Mouse (Mus musculus): ENCODE data around the gene Scnn1a. TPM values are rescaled to one million over a fixed set of nuclear protein-coding genes. Genes with fewer than 3 reads are reported as not detected.
"Not testable (repeated sequence)": the region's sequence is repeated elsewhere in the genome, so short reads cannot be mapped to it uniquely, and the experiment has no call there.

Scnn1a gene
- polyA plus RNA-seq, 1 experiment from 2014 or later, result 3.2 TPM

- H3K4me2 ChIP-seq (ENCODE audit: low read depth, low read length), result 0 out of 2 replicates have a peak overlapping the region, but pooled peaks have one; percentile 20
- ATAC-seq (ENCODE audit: low read depth) (no peak), DNase-seq (ENCODE audit: low spot score) (peak; percentile 45)
- H3K27ac ChIP-seq (replicated peaks; ENCODE audit: low read depth, low read length), result peak overlapping the region; percentile 48
- H3K4me1 ChIP-seq (ENCODE audit: control insufficient read depth, insufficient read depth, low read length), result no peaks in the 10 kb centered on the region
- H3K36me3 ChIP-seq (ENCODE audit: control insufficient read depth, insufficient read depth, low read length), result peaks cover 6% of the 10 kb centered on the region
- H3K27me3 ChIP-seq (replicated peaks; ENCODE audit: control insufficient read depth, insufficient read depth, low read length), result no peaks in the 10 kb centered on the region
- H3K4me3 ChIP-seq (ENCODE audit: low read depth, low read length), result no peak overlapping the region
- no peaks in the 10 kb centered on the region for H3K9me3 ChIP-seq (ENCODE audit: control insufficient read depth, low read length)
- WGBS, result 64% methylated on average over 24 of the region's 24 CpGs
- H3K9ac ChIP-seq (ENCODE audit: low read depth, low read length), result no peak overlapping the region
Measured at GRCm38 (mm10) chr6:125302231-125302982, 18.1 kb upstream of the Scnn1a start.

GRCm38 (mm10) chr6:125303242-125303641, 17.2 kb upstream of the Scnn1a start:
- Histone ChIP-seq H3K9ac (ENCODE audit: low read depth, low read length) (no peak overlapping the region), H3K36me3 (ENCODE audit: control insufficient read depth, insufficient read depth, low read length) (peaks cover 9% of the 10 kb centered on the region), H3K27me3 (replicated peaks; ENCODE audit: control insufficient read depth, insufficient read depth, low read length) (no peaks in the 10 kb centered on the region), H3K9me3 (ENCODE audit: control insufficient read depth, low read length) (no peaks in the 10 kb centered on the region), H3K4me2 (ENCODE audit: low read depth, low read length) (no peak overlapping the region), H3K4me3 (ENCODE audit: low read depth, low read length) (no peak overlapping the region), H3K27ac (replicated peaks; ENCODE audit: low read depth, low read length) (no peak overlapping the region), H3K4me1 (ENCODE audit: control insufficient read depth, insufficient read depth, low read length) (no peaks in the 10 kb centered on the region)
- WGBS, result 72% methylated on average over 4 of the region's 4 CpGs
- no peak for DNase-seq (ENCODE audit: low spot score)
- ATAC-seq (ENCODE audit: low read depth), result no peak

- not testable (repeated sequence) for H3K4me3 ChIP-seq (ENCODE audit: low read depth, low read length); H3K9ac ChIP-seq (ENCODE audit: low read depth, low read length); H3K27me3 ChIP-seq (replicated peaks; ENCODE audit: control insufficient read depth, insufficient read depth, low read length); H3K4me2 ChIP-seq (ENCODE audit: low read depth, low read length); DNase-seq (ENCODE audit: low spot score); H3K4me1 ChIP-seq (ENCODE audit: control insufficient read depth, insufficient read depth, low read length); H3K27ac ChIP-seq (replicated peaks; ENCODE audit: low read depth, low read length); H3K36me3 ChIP-seq (ENCODE audit: control insufficient read depth, insufficient read depth, low read length); ATAC-seq (ENCODE audit: low read depth); H3K9me3 ChIP-seq (ENCODE audit: control insufficient read depth, low read length)
- 85% methylated on average over 7 of the region's 7 CpGs for WGBS
Measured at GRCm38 (mm10) chr6:125304408-125304807, 16.1 kb upstream of the Scnn1a start.

GRCm38 (mm10) chr6:125305465-125305864, 15.0 kb upstream of the Scnn1a start:
- WGBS, result 74% methylated on average over 6 of the region's 6 CpGs
- ATAC-seq (ENCODE audit: low read depth), result no peak
- Histone ChIP-seq H3K9ac (ENCODE audit: low read depth, low read length) (no peak overlapping the region), H3K9me3 (ENCODE audit: control insufficient read depth, low read length) (no peaks in the 10 kb centered on the region), H3K4me3 (ENCODE audit: low read depth, low read length) (no peak overlapping the region), H3K27me3 (replicated peaks; ENCODE audit: control insufficient read depth, insufficient read depth, low read length) (no peaks in the 10 kb centered on the region), H3K4me2 (ENCODE audit: low read depth, low read length) (no peak overlapping the region), H3K27ac (replicated peaks; ENCODE audit: low read depth, low read length) (no peak overlapping the region), H3K36me3 (ENCODE audit: control insufficient read depth, insufficient read depth, low read length) (peaks cover 12% of the 10 kb centered on the region), H3K4me1 (ENCODE audit: control insufficient read depth, insufficient read depth, low read length) (peaks cover 4% of the 10 kb centered on the region; the same call in 1 of the 2 replicates)
- DNase-seq (ENCODE audit: low spot score), result no peak

- Histone ChIP-seq H3K4me3 (ENCODE audit: low read depth, low read length) (no peak overlapping the region), H3K4me1 (ENCODE audit: control insufficient read depth, insufficient read depth, low read length) (peaks cover 12% of the 10 kb centered on the region), H3K27ac (replicated peaks; ENCODE audit: low read depth, low read length) (no peak overlapping the region), H3K36me3 (ENCODE audit: control insufficient read depth, insufficient read depth, low read length) (peaks cover 17% of the 10 kb centered on the region), H3K9me3 (ENCODE audit: control insufficient read depth, low read length) (no peaks in the 10 kb centered on the region), H3K27me3 (replicated peaks; ENCODE audit: control insufficient read depth, insufficient read depth, low read length) (no peaks in the 10 kb centered on the region), H3K4me2 (ENCODE audit: low read depth, low read length) (no peak overlapping the region), H3K9ac (ENCODE audit: low read depth, low read length) (no peak overlapping the region)
- ATAC-seq (ENCODE audit: low read depth), result no peak
- no peak for DNase-seq (ENCODE audit: low spot score)
- WGBS, result 93% methylated on average over 5 of the region's 5 CpGs
Measured at GRCm38 (mm10) chr6:125307091-125307490, 13.4 kb upstream of the Scnn1a start.

- Histone ChIP-seq H3K9me3 (ENCODE audit: control insufficient read depth, low read length) (no peaks in the 10 kb centered on the region), H3K27me3 (replicated peaks; ENCODE audit: control insufficient read depth, insufficient read depth, low read length) (no peaks in the 10 kb centered on the region), H3K4me3 (ENCODE audit: low read depth, low read length) (no peak overlapping the region), H3K4me2 (ENCODE audit: low read depth, low read length) (0 out of 2 replicates have a peak overlapping the region, but pooled peaks have one; percentile 12), H3K4me1 (ENCODE audit: control insufficient read depth, insufficient read depth, low read length) (peaks cover 28% of the 10 kb centered on the region), H3K36me3 (ENCODE audit: control insufficient read depth, insufficient read depth, low read length) (peaks cover 17% of the 10 kb centered on the region), H3K9ac (ENCODE audit: low read depth, low read length) (no peak overlapping the region), H3K27ac (replicated peaks; ENCODE audit: low read depth, low read length) (no peak overlapping the region)
- ATAC-seq (ENCODE audit: low read depth) (no peak), DNase-seq (ENCODE audit: low spot score) (peak; percentile 54)
- 14% methylated on average over 13 of the region's 13 CpGs for WGBS
Measured at GRCm38 (mm10) chr6:125308921-125309320, 11.5 kb upstream of the Scnn1a start.

- H3K36me3 ChIP-seq (ENCODE audit: control insufficient read depth, insufficient read depth, low read length), result peaks cover 17% of the 10 kb centered on the region
- no peak overlapping the region for H3K4me3 ChIP-seq (ENCODE audit: low read depth, low read length)
- WGBS, result 35% methylated on average over 5 of the region's 5 CpGs
- no peak overlapping the region for H3K9ac ChIP-seq (ENCODE audit: low read depth, low read length)
- DNase-seq (ENCODE audit: low spot score) (no peak), ATAC-seq (ENCODE audit: low read depth) (no peak)
- H3K4me1 ChIP-seq (ENCODE audit: control insufficient read depth, insufficient read depth, low read length), result peaks cover 33% of the 10 kb centered on the region
- H3K27ac ChIP-seq (replicated peaks; ENCODE audit: low read depth, low read length), result no peak overlapping the region
- no peak overlapping the region for H3K4me2 ChIP-seq (ENCODE audit: low read depth, low read length)
- no peaks in the 10 kb centered on the region for H3K9me3 ChIP-seq (ENCODE audit: control insufficient read depth, low read length)
- no peaks in the 10 kb centered on the region for H3K27me3 ChIP-seq (replicated peaks; ENCODE audit: control insufficient read depth, insufficient read depth, low read length)
Measured at GRCm38 (mm10) chr6:125309406-125309805, 11.1 kb upstream of the Scnn1a start.

- Histone ChIP-seq H3K4me2 (ENCODE audit: low read depth, low read length) (peak overlapping the region; percentile 83), H3K9me3 (ENCODE audit: control insufficient read depth, low read length) (no peaks in the 10 kb centered on the region), H3K4me1 (ENCODE audit: control insufficient read depth, insufficient read depth, low read length) (peaks cover 34% of the 10 kb centered on the region), H3K4me3 (ENCODE audit: low read depth, low read length) (peak overlapping the region; percentile 53), H3K27me3 (replicated peaks; ENCODE audit: control insufficient read depth, insufficient read depth, low read length) (no peaks in the 10 kb centered on the region), H3K27ac (replicated peaks; ENCODE audit: low read depth, low read length) (no peak overlapping the region), H3K9ac (ENCODE audit: low read depth, low read length) (no peak overlapping the region), H3K36me3 (ENCODE audit: control insufficient read depth, insufficient read depth, low read length) (peaks cover 11% of the 10 kb centered on the region; the same call in 1 of the 2 replicates)
- DNase-seq (ENCODE audit: low spot score) (no peak), ATAC-seq (ENCODE audit: low read depth) (no peak)
- WGBS, result 70% methylated on average over 9 of the region's 9 CpGs
Measured at GRCm38 (mm10) chr6:125312171-125312570, 8.3 kb upstream of the Scnn1a start.
